ENCODE assay signal across 8 mouse cellular contexts in the genomic region with DNA sequence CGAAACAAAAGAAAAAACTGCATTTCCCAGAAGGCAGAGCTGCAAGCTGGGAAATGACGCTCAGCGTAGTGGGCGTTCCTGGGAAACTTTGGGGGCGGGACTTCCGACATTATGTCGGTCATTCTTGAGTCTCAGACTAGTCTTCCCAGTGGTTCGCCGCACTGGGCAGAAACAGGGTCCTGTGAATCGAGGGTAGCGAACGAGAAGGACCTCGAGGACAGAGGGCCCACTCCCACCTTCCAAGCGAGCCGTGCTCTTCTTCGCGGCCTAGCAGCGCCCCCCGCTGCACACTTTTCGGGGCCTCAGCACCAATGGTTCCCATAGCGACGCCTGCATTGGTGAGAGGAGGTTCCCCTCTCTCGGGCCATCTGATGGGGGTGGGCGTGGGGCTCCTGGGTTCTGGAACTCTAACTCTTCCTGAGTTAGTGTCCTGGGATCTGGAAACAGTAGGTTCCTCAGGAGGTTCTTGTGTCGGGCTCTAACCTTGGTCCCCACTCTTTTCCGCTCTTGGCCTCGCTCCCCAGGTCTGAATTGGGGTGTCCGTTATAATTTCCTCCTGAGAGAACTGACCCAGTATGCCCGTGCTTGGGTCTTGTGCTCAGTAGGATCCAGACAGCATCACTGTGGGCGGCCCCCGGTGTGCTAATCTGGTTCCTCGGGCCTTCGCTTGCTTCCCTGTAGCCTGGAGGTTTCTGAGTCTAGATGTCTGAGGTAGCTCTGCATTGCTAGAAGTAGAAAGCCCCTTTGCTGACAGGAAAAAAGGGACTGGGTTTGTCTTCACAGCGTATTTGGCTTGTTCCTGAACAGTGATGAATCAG. TPM values are rescaled to one million over a fixed set of nuclear protein-coding genes. Genes with fewer than 3 reads are reported as not detected.
DNase-seq lines count a peak whose midpoint lies in the region; TF ChIP-seq lines count a peak whose summit lies in the region.

No protein-coding gene starts in this region.

- intact Hi-C loops in left cerebral cortex, adult 2 months (cut with DNase I) = no loop called here

- WGBS in macrophage (ENCODE audit: missing documents) = 34% methylated on average over 33 of the region's 34 CpGs

- peak overlapping the region; percentile 68 for H3K4me3 ChIP-seq in left cerebral cortex, adult 2 months
- peak overlapping the region; percentile 81 for H3K4me3 ChIP-seq in macrophage (ENCODE audit: inconsistent target)

- no peaks in the 10 kb centered on the region; the same call in 1 of the 2 replicates for H3K36me3 ChIP-seq in macrophage (ENCODE audit: inconsistent target)

- no peak; the same call in 1 of the 2 replicates for TF ChIP-seq CTCF in left cerebral cortex, adult 2 months (IDR thresholded peaks at IDR 0.05)

- DNase-seq in adrenal gland, adult (ENCODE audit: inconsistent age in 2 of 2, low spot score in 1 of 2) = peak; percentile 78 to 91
- DNase-seq in embryo, embryonic 10 days (ENCODE audit: low spot score) = peak; percentile 82
- peak; percentile 74 for DNase-seq in gastrocnemius, postnatal 10 days
- DNase-seq in hindlimb bud, embryonic 11.5 days (ENCODE audit: extremely low spot score, low read depth, low spot score) = peak; percentile 26
- peak; percentile 69 to 77 for DNase-seq in left cerebral cortex, adult 2 months (ENCODE audit: extremely low spot score in 1 of 2, low spot score in 2 of 2)
- peak; percentile 78 for DNase-seq in right cerebral cortex, adult 18-20 months
- peak; percentile 35 for DNase-seq in urinary bladder, adult 2 months (ENCODE audit: low spot score)

- peaks cover 7% of the 10 kb centered on the region; the same call in 1 of the 2 replicates for H3K79me2 ChIP-seq in macrophage (ENCODE audit: inconsistent target)

- peak overlapping the region; percentile 92 for H3K27ac ChIP-seq in left cerebral cortex, adult 2 months
- peak overlapping the region; percentile 27 for H3K27ac ChIP-seq in macrophage

RNA-seq across cellular contexts. Expression of gene Gramd1a, which starts 52.8 kb away (rescaled TPM):
- 10 to 100 TPM; 35.0 to 35.8 TPM for total RNA-seq in gastrocnemius, postnatal 10 days (2021)
- 100 to 1,000 TPM; 107 to 118 TPM for total RNA-seq in left cerebral cortex, adult 2 months (2021)
- total RNA-seq in macrophage (2018; cell fraction: chromatin; rRNA removed) = 1,000 to 10,000 TPM in 5 of 26 experiments, 100 to 1,000 TPM in 21; 184 to 1,471 (median 493) TPM
- total RNA-seq in macrophage (2018; cell fraction: cytosol; rRNA removed) = 100 to 1,000 TPM in 2 of 26 experiments, 10 to 100 TPM in 24; 31.0 to 140 (median 69.6) TPM
- total RNA-seq in macrophage (2018; cell fraction: nucleus; rRNA removed) = 1,000 to 10,000 TPM in 2 of 26 experiments, 100 to 1,000 TPM in 24; 160 to 1,941 (median 340) TPM
- 30.4 to 56.1 TPM (median 32.6 TPM) in 3 replicates for polyA plus RNA-seq in macrophage (2018)
- polyA plus RNA-seq in urinary bladder, adult 2 months (2012; rRNA removed) = 49.4 and 60.1 TPM in 2 replicates

Comparison
In these comparisons a context has a peak if more than half of its experiments do, and no peak if none do; other contexts are left out.
1. Peak in every context shown above with its lines: DNase-seq, H3K4me3 ChIP-seq and H3K27ac ChIP-seq.
2. DNase-seq: peak in every context shown above with its lines; median percentile 84 in adrenal gland, adult; 82 in embryo, embryonic 10 days; 78 in right cerebral cortex, adult 18-20 months; 74 in gastrocnemius, postnatal 10 days; 73 in left cerebral cortex, adult 2 months; 35 in urinary bladder, adult 2 months; 26 in hindlimb bud, embryonic 11.5 days.